In the genomic region with DNA sequence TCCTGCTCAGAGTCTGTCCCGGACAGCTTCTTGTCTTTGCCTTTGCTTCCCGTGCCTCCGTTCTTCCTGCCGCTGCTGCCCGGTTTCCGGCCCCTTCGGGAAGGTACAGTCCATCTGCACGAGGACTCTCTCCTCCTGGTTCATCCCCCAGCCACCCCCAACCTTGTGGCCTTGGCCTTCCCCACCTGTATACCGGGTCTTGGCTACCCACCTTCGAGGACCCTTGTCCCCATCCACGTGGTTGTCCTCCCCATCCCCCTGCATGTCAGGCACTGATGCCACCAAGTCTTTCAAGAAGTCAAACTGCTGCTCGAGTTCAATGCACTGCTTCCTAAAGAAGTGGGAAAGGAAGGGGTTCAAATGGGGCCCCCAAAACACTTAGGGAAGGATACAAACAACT, we compare ENCODE assay signal across 8 mouse cellular contexts. TPM values are rescaled to one million over a fixed set of nuclear protein-coding genes. Genes with fewer than 3 reads are reported as not detected.
DNase-seq lines count a peak whose midpoint lies in the region; ATAC-seq and TF ChIP-seq lines count a peak whose summit lies in the region.

No protein-coding gene starts in this region.

- peaks cover 7% of the 10 kb centered on the region for H3K36me3 ChIP-seq in heart, adult 2 months (ENCODE audit: control insufficient read depth, insufficient read depth, low read length)
- H3K36me3 ChIP-seq in CH12.LX (replicated peaks in 1 of 2; ENCODE audit: control insufficient read depth in 1 of 2, insufficient read depth in 1 of 2, low read length in 1 of 2) = peaks cover 35 to 63% of the 10 kb centered on the region in 2 experiments
- H3K36me3 ChIP-seq in limb, embryonic 13.5 days = peaks cover 56% of the 10 kb centered on the region
- peaks cover 3% of the 10 kb centered on the region for H3K36me3 ChIP-seq in stomach, postnatal 0 days (ENCODE audit: control insufficient read depth, insufficient read depth, low read length)

- TF ChIP-seq CTCF in heart, adult 2 months (IDR thresholded peaks at IDR 0.05) = no peak
- no peak for TF ChIP-seq CTCF in CH12.LX (conservative IDR thresholded peaks at IDR 0.05 in 1 of 2, IDR thresholded peaks at IDR 0.05 in 1 of 2; ENCODE audit: low read depth in 2 of 2, low read length in 2 of 2)
- TF ChIP-seq CTCF in embryonic fibroblast, embryonic 13.5 days (IDR thresholded peaks at IDR 0.05; ENCODE audit: borderline replicate concordance, insufficient read depth, low read length) = no peak
- TF ChIP-seq CTCF in stomach, postnatal 0 days (IDR thresholded peaks at IDR 0.05; ENCODE audit: low read depth) = no peak

- peaks cover 15% of the 10 kb centered on the region for H3K4me1 ChIP-seq in heart, adult 2 months (ENCODE audit: control insufficient read depth, insufficient read depth, low read length)
- H3K4me1 ChIP-seq in CH12.LX (ENCODE audit: control insufficient read depth in 1 of 2, insufficient read depth in 2 of 2) = peaks cover 16 to 32% of the 10 kb centered on the region in 2 experiments
- peaks cover 2% of the 10 kb centered on the region; the same call in 1 of the 2 replicates for H3K4me1 ChIP-seq in embryonic fibroblast, embryonic 13.5 days (ENCODE audit: control insufficient read depth, insufficient read depth, low read length)
- peaks cover 38% of the 10 kb centered on the region for H3K4me1 ChIP-seq in limb, embryonic 13.5 days
- peaks cover 10% of the 10 kb centered on the region for H3K4me1 ChIP-seq in stomach, postnatal 0 days (replicated peaks; ENCODE audit: control insufficient read depth, insufficient read depth)

- dilution Hi-C loops in CH12.LX (cut with MboI; ENCODE audit: extremely low pct_ligation_motif_present, extremely low pct_unique_long_range_greater_than_20kb, low sequenced_read_pairs) = no loop called here

- DNase-seq in heart, adult 2 months = peak; percentile 22 to 50
- no peak for DNase-seq in heart, postnatal 10 days
- DNase-seq in CH12.LX (ENCODE audit: extremely low read depth) = no peak
- DNase-seq in stomach, postnatal 0 days (ENCODE audit: low spot score) = peak; percentile 23
- no peak for DNase-seq in frontal cortex, postnatal 25 days (ENCODE audit: low spot score in 2 of 2)
- DNase-seq in right cerebral cortex, postnatal 36 days (ENCODE audit: low spot score in 2 of 2) = no peak

- H3K4me2 ChIP-seq in CH12.LX (ENCODE audit: insufficient read depth, low read depth, poor library complexity, severe bottlenecking) = peak overlapping the region; percentile 52
- peak overlapping the region; percentile 91 for H3K4me2 ChIP-seq in limb, embryonic 13.5 days (replicated peaks)
- H3K4me2 ChIP-seq in stomach, postnatal 0 days (replicated peaks; ENCODE audit: low read depth) = peak overlapping the region; percentile 76

- no peaks in the 10 kb centered on the region for H3K9me3 ChIP-seq in CH12.LX (replicated peaks; ENCODE audit: low read length)
- H3K9me3 ChIP-seq in limb, embryonic 13.5 days = no peaks in the 10 kb centered on the region
- no peaks in the 10 kb centered on the region for H3K9me3 ChIP-seq in stomach, postnatal 0 days (ENCODE audit: control insufficient read depth, low read length)

- H3K27ac ChIP-seq in heart, adult 2 months = peak overlapping the region; percentile 90
- no peak overlapping the region for H3K27ac ChIP-seq in CH12.LX (ENCODE audit: insufficient read depth, low read depth)
- H3K27ac ChIP-seq in embryonic fibroblast, embryonic 13.5 days (ENCODE audit: insufficient read depth, low read length) = no peak overlapping the region
- H3K27ac ChIP-seq in limb, embryonic 13.5 days = peak overlapping the region; percentile 87; the same call in 1 of the 2 replicates
- peak overlapping the region; percentile 94 for H3K27ac ChIP-seq in stomach, postnatal 0 days (replicated peaks)

- H3K4me3 ChIP-seq in heart, adult 2 months = peak overlapping the region; percentile 92
- H3K4me3 ChIP-seq in CH12.LX (replicated peaks in 1 of 3; ENCODE audit: low read depth in 2 of 3, low read length in 2 of 3, poor library complexity in 1 of 3) = peak overlapping the region; percentile 62 to 76 (median 67)
- H3K4me3 ChIP-seq in embryonic fibroblast, embryonic 13.5 days (ENCODE audit: insufficient read depth, low read length) = peak overlapping the region; percentile 65
- H3K4me3 ChIP-seq in limb, embryonic 13.5 days = peak overlapping the region; percentile 80
- peak overlapping the region; percentile 87 for H3K4me3 ChIP-seq in stomach, postnatal 0 days (ENCODE audit: low read depth, low read length)

- peak overlapping the region; percentile 80 for H3K9ac ChIP-seq in heart, adult 2 months (ENCODE audit: low read depth, low read length)
- H3K9ac ChIP-seq in CH12.LX (ENCODE audit: insufficient read depth, low read depth) = peak overlapping the region; percentile 94
- H3K9ac ChIP-seq in limb, embryonic 13.5 days = peak overlapping the region; percentile 88
- H3K9ac ChIP-seq in stomach, postnatal 0 days (ENCODE audit: low read length) = peak overlapping the region; percentile 85

- H3K27me3 ChIP-seq in heart, adult 2 months (ENCODE audit: control insufficient read depth, insufficient read depth, low read length) = no peaks in the 10 kb centered on the region
- no peaks in the 10 kb centered on the region for H3K27me3 ChIP-seq in CH12.LX (replicated peaks)
- H3K27me3 ChIP-seq in limb, embryonic 13.5 days = no peaks in the 10 kb centered on the region
- H3K27me3 ChIP-seq in stomach, postnatal 0 days (ENCODE audit: control insufficient read depth, insufficient read depth, low read length) = no peaks in the 10 kb centered on the region

- ATAC-seq in limb, embryonic 13.5 days (ENCODE audit: low FRiP score, low read depth) = no peak
- ATAC-seq in stomach, postnatal 0 days (ENCODE audit: low FRiP score, low TSS enrichment) = no peak

- TF ChIP-seq POLR2A in heart, adult 2 months (IDR thresholded peaks at IDR 0.05; ENCODE audit: insufficient read depth, low read depth, low read length) = 0 out of 2 replicates have a peak, but pooled peaks have one; percentile 28
- TF ChIP-seq POLR2A in CH12.LX (IDR thresholded peaks at IDR 0.05; ENCODE audit: low read depth, low read length) = no peak
- TF ChIP-seq POLR2A in embryonic fibroblast, embryonic 13.5 days (IDR thresholded peaks at IDR 0.05; ENCODE audit: low read depth, low read length) = no peak

- in situ Hi-C loops in CH12.LX (cut with MboI; ENCODE audit: low pct_ligation_motif_present, low pct_unique_long_range_greater_than_20kb, low sequenced_read_pairs) = no loop called here

- WGBS in heart, adult 2 months = 52% methylated on average over 12 of the region's 12 CpGs
- WGBS in limb, embryonic 13.5 days = 65% methylated on average over 12 of the region's 12 CpGs
- WGBS in stomach, postnatal 0 days = 66% methylated on average over 12 of the region's 12 CpGs

- intact Hi-C loops in heart, adult 2 months (cut with DNase I) = no loop called here
- intact Hi-C loops in heart, postnatal 10 days (cut with DNase I) = loop anchor here (2.0 kb wide), 1 partner anchor 33 kb away; no protein-coding TSS in a partner anchor

- peaks cover 6% of the 10 kb centered on the region; the same call in 1 of the 2 replicates for H3K79me2 ChIP-seq in heart, adult 2 months (replicated peaks; ENCODE audit: control insufficient read depth, insufficient read depth, low read length)
- H3K79me2 ChIP-seq in CH12.LX (replicated peaks; ENCODE audit: control insufficient read depth, extremely low read depth, insufficient read depth, poor library complexity, severe bottlenecking) = no peaks in the 10 kb centered on the region; the same call in 1 of the 2 replicates

- TF ChIP-seq RAD21 in CH12.LX (IDR thresholded peaks at IDR 0.05; ENCODE audit: low read depth, low read length) = no peak

- no peak for TF ChIP-seq EP300 in heart, adult 2 months (IDR thresholded peaks at IDR 0.05; ENCODE audit: insufficient read depth, low read depth, low read length)
- TF ChIP-seq EP300 in CH12.LX (IDR thresholded peaks at IDR 0.05; ENCODE audit: low read length) = no peak
- TF ChIP-seq EP300 in stomach, postnatal 0 days (optimal IDR thresholded peaks at IDR 0.05) = no peak

RNA-seq across cellular contexts. Expression of a gene that starts 1.2 kb away (rescaled TPM):
- 100 to 1,000 TPM; 278 to 344 TPM for total RNA-seq in heart, adult 2 months (2021)
- 175 and 189 TPM in 2 replicates for polyA plus RNA-seq in heart, adult 2 months (2012; rRNA removed)
- 100 to 1,000 TPM; 240 to 260 TPM for total RNA-seq in heart, postnatal 10 days (2021)
- total RNA-seq in CH12.LX (2012; rRNA removed) (142 and 143 TPM in 2 replicates), CH12.LX (2014; rRNA removed) (73.3 and 86.7 TPM in 2 replicates)
- polyA plus RNA-seq in CH12.LX (2012; ENCODE audit: insufficient read length, low read depth) = 180 and 215 TPM in 2 replicates
- 152 and 169 TPM in 2 replicates for polyA plus RNA-seq in embryonic fibroblast, embryonic 13.5 days (2011; ENCODE audit: insufficient read length, low read depth, missing spikeins)
- polyA plus RNA-seq in limb, embryonic 13.5 days (2015; fragmentation: Nextera tagmentation; extraction: Ambion mirVana) = 301 and 336 TPM in 2 replicates
- 196 and 203 TPM in 2 replicates for polyA plus RNA-seq in stomach, postnatal 0 days (2015; fragmentation: Nextera tagmentation; extraction: Ambion mirVana)

RNA-seq across cellular contexts. Expression of a gene that starts 1.4 kb away (rescaled TPM):
- total RNA-seq in heart, adult 2 months (2021) = 10 to 100 TPM; 32.9 TPM
- 55.4 and 59.5 TPM in 2 replicates for polyA plus RNA-seq in heart, adult 2 months (2012; rRNA removed)
- 10 to 100 TPM; 40.3 to 43.8 TPM for total RNA-seq in heart, postnatal 10 days (2021)
- total RNA-seq in CH12.LX (2012; rRNA removed) = 8.6 and 9.8 TPM in 2 replicates
- total RNA-seq in CH12.LX (2014; rRNA removed) = 19.3 and 22.0 TPM in 2 replicates
- polyA plus RNA-seq in CH12.LX (2012; ENCODE audit: insufficient read length, low read depth) = 20.7 and 25.1 TPM in 2 replicates
- 47.2 and 48.3 TPM in 2 replicates for polyA plus RNA-seq in embryonic fibroblast, embryonic 13.5 days (2011; ENCODE audit: insufficient read length, low read depth, missing spikeins)
- polyA plus RNA-seq in limb, embryonic 13.5 days (2015; fragmentation: Nextera tagmentation; extraction: Ambion mirVana) = 74.6 and 77.9 TPM in 2 replicates
- 36.5 and 38.6 TPM in 2 replicates for polyA plus RNA-seq in stomach, postnatal 0 days (2015; fragmentation: Nextera tagmentation; extraction: Ambion mirVana)

RNA-seq across cellular contexts. Expression of a gene that starts 21.2 kb away (rescaled TPM):
- total RNA-seq in heart, adult 2 months (2021) = under 1 TPM; 0.39 to 0.52 TPM
- polyA plus RNA-seq in heart, adult 2 months (2012; rRNA removed) = 0.08 TPM in 1 of 2 replicates, not detected in the other
- total RNA-seq in heart, postnatal 10 days (2021) = not detected
- total RNA-seq in CH12.LX (2012; rRNA removed) = 0.80 and 0.89 TPM in 2 replicates
- 0.14 TPM in 1 of 2 replicates, not detected in the other for total RNA-seq in CH12.LX (2014; rRNA removed)
- 0.87 and 1.0 TPM in 2 replicates for polyA plus RNA-seq in CH12.LX (2012; ENCODE audit: insufficient read length, low read depth)
- not detected in 2 replicates for polyA plus RNA-seq in embryonic fibroblast, embryonic 13.5 days (2011; ENCODE audit: insufficient read length, low read depth, missing spikeins)
- 0.15 and 0.31 TPM in 2 replicates for polyA plus RNA-seq in limb, embryonic 13.5 days (2015; fragmentation: Nextera tagmentation; extraction: Ambion mirVana)
- polyA plus RNA-seq in stomach, postnatal 0 days (2015; fragmentation: Nextera tagmentation; extraction: Ambion mirVana) = 0.44 TPM in 1 of 2 replicates, not detected in the other

RNA-seq across cellular contexts. Expression of a gene that starts 23.8 kb away (rescaled TPM):
- not detected for total RNA-seq in heart, adult 2 months (2021)
- polyA plus RNA-seq in heart, adult 2 months (2012; rRNA removed) = 0.12 TPM in 1 of 2 replicates, not detected in the other
- total RNA-seq in heart, postnatal 10 days (2021) = not detected
- total RNA-seq in CH12.LX (2012; rRNA removed) (not detected in 2 replicates), CH12.LX (2014; rRNA removed) (not detected in 2 replicates)
- not detected in 2 replicates for polyA plus RNA-seq in CH12.LX (2012; ENCODE audit: insufficient read length, low read depth)
- polyA plus RNA-seq in embryonic fibroblast, embryonic 13.5 days (2011; ENCODE audit: insufficient read length, low read depth, missing spikeins) = 13.4 and 35.0 TPM in 2 replicates
- polyA plus RNA-seq in limb, embryonic 13.5 days (2015; fragmentation: Nextera tagmentation; extraction: Ambion mirVana) = not detected in 2 replicates
- polyA plus RNA-seq in stomach, postnatal 0 days (2015; fragmentation: Nextera tagmentation; extraction: Ambion mirVana) = 0.16 and 0.33 TPM in 2 replicates

RNA-seq across cellular contexts. Expression of a gene that starts 34.1 kb away (rescaled TPM):
- total RNA-seq in heart, adult 2 months (2021) = 1 to 10 TPM; 6.3 to 9.7 TPM
- polyA plus RNA-seq in heart, adult 2 months (2012; rRNA removed) = 5.9 and 6.1 TPM in 2 replicates
- total RNA-seq in heart, postnatal 10 days (2021) = 10 to 100 TPM; 12.5 to 14.5 TPM
- total RNA-seq in CH12.LX (2012; rRNA removed) (4.2 and 4.8 TPM in 2 replicates), CH12.LX (2014; rRNA removed) (2.0 and 2.1 TPM in 2 replicates)
- polyA plus RNA-seq in CH12.LX (2012; ENCODE audit: insufficient read length, low read depth) = 4.1 and 5.0 TPM in 2 replicates
- polyA plus RNA-seq in embryonic fibroblast, embryonic 13.5 days (2011; ENCODE audit: insufficient read length, low read depth, missing spikeins) = 3.0 and 5.2 TPM in 2 replicates
- polyA plus RNA-seq in limb, embryonic 13.5 days (2015; fragmentation: Nextera tagmentation; extraction: Ambion mirVana) = 6.2 and 7.0 TPM in 2 replicates
- polyA plus RNA-seq in stomach, postnatal 0 days (2015; fragmentation: Nextera tagmentation; extraction: Ambion mirVana) = 11.6 and 12.5 TPM in 2 replicates

Comparison
In these comparisons a context has a peak if more than half of its experiments do, and no peak if none do; other contexts are left out.
1. DNase-seq: peak in heart, adult 2 months (2 of 2) and stomach, postnatal 0 days (single experiment); none in heart, postnatal 10 days (0 of 2), CH12.LX (single experiment), frontal cortex, postnatal 25 days (0 of 2) and right cerebral cortex, postnatal 36 days (0 of 2).
2. H3K27ac ChIP-seq: peak in heart, adult 2 months (single experiment), limb, embryonic 13.5 days (single experiment) and stomach, postnatal 0 days (single experiment); none in CH12.LX (single experiment) and embryonic fibroblast, embryonic 13.5 days (single experiment).
3. Peak in every context shown above with its lines, with median percentiles within 50 percentile points of each other: H3K4me3 ChIP-seq, H3K9ac ChIP-seq and H3K4me2 ChIP-seq.